Mouse (Mus musculus): Measurements from ENCODE around the gene Anapc4. TPM values are rescaled to one million over a fixed set of nuclear protein-coding genes. Genes with fewer than 3 reads are reported as not detected.
A peak's percentile ranks its signal among the peaks of the same experiment; 100 is the strongest.

Gene Anapc4
- polyA plus RNA-seq, 3 experiments from 2014 or later = 76.9 to 94.8 (median 81.5) TPM

DNA sequence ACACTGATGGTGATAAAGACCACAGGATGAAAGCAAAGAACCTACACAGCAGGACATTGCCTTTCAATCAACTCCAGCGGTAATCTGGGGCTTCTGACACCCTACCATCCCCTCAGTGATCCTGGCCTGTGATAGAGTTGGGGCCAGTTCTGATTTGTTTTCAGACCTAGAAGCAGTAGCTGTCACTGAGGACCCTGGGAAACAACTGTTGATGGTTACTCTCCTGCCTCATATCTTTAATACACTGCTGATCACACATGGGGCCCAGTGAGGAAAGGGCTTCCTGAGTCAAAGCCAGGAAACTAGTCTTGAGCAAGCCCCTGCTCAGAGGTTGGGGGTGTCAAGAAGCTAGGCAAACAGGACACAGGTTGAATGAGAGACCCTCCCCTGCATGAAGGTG, 37.6 kb downstream of the Anapc4 start:
- no peak for ATAC-seq

DNA sequence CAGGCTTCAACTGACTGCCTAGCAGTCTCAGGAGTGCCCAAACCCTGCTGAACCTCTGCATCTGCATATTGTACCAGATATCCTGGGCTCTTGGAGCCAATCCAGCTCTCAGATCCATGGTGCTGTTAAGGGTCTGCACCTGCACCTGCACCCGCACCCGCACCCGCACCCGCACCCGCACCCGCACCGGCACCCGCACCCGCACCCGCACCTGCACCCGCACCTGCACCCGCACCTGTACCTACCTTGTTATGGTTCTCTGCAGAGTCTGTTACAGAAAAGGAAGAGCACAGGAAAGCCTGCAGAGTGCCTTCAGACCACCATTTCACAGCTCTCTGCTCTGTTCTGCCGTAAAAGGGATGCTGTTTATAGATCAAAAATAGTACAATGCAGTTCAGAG, 38.2 kb downstream of the Anapc4 start:
- ATAC-seq = no peak

DNA sequence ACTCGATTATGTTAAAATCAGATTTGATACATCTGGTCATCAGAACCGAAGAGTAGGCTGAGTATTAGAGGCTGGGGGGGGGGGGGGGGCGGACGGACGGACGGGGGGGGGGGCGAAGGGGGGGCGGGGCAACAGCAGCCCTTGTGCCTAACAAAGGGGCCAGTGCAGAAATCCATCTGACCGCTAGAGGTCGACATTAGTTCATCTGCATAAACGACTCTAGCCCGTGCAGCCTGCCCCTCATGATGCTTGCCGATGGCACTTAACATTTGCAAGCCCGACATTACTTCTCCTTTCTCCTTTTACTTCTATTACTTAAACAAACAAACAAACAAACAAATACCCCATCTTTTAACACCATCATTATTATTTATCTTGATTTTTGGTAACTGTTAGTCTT, 45.0 kb downstream of the Anapc4 start:
- ATAC-seq = peak; percentile 82

DNA sequence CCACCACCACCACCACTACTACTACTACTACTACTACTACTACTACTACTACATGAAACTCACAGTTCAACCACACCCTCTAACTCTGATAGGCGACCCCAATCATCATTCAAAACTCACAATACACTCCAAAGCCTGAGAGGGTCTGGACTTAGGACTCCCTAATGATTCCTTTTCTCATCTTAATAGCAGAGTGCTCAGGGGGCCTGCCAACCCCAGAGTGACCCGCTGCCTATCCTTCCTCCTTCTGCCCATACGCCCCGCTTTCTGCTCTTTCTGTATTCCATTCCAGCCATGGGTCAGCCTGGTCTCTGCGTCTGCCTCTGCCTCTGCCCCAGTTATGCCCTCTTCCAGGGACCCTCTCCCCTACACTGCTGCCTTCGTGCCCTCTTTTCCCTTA, 46.1 kb downstream of the Anapc4 start:
- ATAC-seq = no peak

DNA sequence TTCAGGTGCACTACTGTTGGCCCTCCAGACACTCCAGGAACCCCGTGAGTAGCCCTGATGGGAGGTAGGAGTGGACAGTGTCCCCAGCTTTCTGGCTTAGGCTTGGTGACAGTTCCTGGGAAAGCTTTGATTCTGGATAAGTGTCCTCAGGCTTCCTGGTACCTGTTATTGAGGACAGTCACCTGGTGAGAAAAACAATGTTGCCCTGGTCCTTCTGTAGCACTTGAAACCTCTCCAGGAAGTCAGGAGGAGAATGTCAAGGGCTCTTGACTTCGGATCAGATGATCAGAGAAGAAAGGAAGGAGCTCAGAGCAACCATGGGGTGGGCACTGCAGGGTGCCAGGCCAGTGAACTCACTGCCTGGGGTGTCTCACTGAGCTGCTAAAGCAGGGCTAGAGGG, 48.6 kb downstream of the Anapc4 start:
- ATAC-seq = no peak

DNA sequence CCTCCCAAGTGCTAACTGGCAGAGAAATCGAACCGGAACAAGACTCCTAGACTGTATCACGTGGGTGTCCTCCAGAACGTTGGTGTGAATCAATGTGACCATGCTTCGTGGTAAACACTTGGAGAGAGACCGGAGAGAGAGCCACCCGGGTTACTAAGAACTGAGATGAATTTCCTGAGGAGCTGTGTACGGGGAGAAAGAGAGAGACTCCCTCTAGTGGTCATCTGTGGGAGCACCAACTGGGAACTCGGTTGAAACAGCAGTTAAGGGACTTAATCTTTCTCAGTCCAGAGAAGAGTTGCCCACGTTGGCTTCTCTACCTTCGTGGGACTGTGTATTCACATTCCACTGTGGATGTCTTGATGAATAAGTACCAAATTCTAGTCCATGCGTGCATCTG, 53.3 kb downstream of the Anapc4 start:
- ATAC-seq = peak; percentile 71

DNA sequence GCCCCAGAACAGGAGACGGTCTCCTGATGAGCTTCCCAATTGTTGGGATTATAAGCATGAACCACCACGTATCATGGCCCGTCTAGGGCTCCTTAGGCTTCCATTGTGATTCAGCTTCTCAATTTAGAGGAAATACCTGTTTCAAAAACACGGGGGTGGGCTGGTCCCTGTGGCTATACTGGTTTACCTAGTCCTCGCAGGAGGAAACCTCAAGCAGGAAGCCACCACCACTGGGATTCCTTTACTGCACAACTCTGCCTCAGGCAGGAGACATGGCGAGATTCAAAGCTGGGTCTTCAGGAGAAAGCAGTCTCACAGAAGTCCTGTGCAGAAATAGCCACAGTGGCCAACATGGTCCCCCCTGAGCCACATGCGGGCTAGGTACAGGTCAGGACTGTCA, 56.1 kb downstream of the Anapc4 start:
- ATAC-seq = no peak

DNA sequence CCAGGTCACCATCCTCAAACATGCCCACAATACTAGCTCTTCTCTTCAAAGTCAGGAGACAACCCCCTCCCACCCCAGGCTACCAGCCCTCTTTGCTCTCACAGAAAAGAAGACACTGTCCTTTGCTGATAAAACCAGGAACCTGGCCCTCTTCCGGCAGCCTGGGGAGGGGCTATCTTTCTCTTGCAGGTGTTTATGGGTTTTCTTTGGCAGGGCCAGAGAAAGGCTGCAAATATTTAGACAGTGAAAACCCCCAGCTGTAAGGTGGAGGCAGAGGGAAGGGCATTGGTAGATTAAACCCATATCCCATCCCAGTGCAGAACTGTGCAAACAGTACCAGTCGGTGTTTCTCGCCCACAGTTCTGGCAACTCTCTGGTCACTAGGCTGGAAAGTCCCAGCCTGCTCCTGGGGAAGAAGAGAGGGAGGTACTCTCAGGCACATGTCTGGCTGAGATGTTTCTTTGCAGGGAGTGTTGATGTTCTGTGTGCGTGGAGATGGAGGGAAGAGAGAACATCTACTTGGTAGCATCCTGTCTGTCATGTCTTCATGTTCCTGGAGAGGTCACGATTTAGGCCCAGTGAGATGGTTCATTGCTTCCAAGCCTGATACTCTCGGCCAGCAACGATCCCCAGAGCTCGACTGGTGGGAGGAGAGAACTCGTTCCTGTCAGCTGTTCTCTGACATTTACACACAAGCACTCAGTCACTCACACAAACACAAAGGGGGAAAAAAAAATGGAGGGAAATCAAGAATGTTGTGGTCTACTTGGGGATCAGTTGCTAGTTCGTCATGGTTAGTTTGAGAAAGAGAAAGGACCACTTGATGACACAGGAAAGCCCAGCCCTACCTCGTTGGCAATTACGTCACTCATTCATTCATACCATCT, 58.4 kb downstream of the Anapc4 start:
- ATAC-seq = no peak

DNA sequence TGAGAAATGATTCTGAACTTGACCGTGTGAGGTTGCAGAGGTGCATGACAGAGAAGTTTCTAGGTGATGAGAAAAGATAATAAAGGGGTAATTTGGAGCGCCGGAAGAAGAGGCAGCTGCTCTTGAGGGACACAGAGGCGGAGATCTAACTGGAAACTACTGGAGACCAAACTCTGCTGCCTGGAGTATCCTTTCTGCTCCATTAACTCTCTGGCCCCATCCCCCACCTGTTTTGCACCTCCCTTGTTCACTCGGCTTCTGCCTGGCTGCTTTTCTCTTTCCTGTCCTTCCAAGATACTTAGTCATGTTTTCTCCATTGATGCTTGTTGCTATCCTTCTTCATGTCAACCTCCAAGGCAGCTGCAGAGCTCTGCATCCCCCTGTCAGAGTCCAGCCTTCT, 60.1 kb downstream of the Anapc4 start:
- no peak for ATAC-seq

DNA sequence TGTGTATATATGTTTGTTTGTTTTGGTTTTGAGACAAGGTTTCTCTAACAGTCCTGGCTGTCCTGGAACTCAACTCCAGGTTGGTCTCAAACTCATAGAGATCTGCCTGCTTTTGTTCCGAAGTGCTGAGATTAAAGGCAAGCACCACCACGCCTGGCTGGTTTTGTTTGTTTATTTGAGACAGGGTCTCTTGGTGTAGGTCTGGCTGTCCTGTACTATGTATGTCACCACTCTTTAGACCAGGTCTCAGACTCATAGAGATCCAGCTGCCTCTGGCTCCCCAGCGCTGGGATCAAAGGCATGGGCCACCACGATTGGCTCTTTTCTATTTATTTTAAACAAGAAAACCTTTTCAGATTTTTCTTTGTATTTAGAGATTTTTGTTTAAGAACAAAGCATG, 70.4 kb downstream of the Anapc4 start:
- no peak for ATAC-seq

DNA sequence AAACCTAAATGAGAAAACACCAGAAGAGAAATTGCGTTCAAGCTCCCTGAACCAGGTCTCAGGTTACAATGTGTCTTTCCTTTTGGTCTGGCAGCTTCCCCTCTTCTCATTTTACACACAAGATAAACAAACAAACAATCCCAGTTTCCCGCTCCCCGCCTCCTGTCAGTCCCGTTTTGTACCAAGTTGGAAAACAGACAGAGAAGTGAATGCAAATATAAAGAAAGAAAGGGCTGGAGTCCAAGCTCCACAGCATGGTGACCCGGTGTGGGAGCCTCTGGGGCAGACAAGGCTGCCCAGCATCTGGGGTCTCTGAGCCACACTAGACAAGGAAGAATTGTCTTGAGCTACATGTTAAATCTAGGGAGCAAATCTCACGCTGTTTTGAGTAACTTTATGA, 70.9 kb downstream of the Anapc4 start:
- no peak for ATAC-seq

DNA sequence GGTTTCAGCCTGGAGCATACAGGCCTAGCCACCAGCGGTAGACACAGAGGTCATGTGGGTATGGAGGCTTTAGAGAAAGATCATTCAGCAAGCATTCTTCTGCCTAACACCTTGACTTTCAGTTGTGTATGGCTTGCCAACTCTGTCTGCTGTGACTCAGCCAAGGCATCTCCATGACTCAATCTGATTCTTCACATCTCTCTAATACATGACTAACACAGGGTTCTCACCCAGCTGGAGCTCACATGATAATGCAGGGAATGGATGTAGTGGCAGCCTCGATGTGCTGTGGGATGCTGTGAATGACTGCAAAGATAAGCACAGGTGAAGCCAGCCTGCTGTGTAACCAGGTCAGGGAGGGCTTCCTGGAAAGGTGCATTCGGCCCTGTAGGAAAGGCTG, 74.4 kb downstream of the Anapc4 start:
- no peak for ATAC-seq

DNA sequence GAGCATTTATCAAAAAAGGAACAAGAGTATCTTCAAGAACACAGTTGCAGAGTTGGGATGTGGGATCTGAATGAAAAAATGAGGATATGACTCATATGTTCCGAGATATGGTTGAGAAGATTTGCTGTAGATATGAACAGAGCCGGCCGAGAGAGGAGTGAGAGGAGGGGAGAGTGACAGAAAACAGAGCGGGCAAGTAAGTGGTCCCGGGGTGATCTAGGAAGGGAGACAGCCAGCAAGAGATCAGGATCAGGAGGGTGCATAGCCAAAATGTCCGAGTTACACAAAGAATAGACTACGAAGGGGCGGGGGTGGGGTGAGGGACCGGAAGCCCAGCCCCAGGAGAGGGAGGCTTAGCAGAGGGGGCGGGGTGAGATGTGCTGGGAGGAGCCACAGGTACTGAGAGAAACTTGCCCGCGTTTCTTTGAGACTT, 76.4 kb downstream of the Anapc4 start:
- peak; percentile 93 for ATAC-seq

DNA sequence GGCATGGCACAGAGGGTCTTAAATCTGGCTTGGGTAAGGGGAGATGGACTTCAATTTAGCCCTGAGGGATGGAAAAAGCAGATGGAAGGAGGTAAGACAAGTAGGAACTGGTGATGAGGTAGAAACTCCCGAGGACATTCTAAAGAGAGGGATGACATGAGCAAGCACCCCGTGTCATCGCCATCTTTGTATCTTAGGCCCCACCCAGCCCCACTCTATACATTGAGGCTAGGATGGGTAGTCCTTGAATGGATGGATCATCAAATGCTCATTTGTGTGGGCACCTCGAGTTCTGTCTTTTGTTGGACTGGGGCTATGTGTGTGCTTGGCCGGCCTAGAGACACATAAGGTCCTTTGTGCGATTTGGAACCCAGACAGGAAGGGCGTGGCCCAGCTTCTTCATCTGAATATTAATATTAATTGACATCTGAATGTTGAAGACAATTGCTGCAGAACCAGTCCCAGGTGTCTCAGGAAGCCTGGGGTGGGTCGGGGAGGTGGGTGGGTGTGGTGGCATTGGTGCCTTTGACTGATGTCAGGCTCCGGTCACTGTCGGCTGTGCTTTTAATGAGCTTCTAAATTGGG, 77.6 kb downstream of the Anapc4 start:
- ATAC-seq = no peak

DNA sequence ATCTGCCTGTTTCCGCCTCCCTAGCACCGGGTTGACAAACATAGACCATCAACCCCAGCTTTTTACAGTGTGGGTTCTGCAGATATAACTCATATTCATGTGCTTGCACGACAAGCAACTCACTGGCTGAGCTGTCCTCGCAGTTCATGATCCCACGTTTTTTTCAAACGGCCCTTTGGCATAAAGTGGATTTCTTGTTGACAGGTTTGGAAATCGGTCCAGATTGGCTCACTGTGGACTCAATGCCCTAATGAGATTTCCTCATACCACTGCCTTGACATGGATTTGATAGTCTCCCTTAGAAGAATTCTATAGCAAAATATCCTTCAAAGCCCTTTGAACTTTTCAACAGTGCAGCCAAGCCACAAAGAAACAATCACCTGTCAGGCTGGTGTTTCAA, 79.9 kb downstream of the Anapc4 start:
- no peak for ATAC-seq

DNA sequence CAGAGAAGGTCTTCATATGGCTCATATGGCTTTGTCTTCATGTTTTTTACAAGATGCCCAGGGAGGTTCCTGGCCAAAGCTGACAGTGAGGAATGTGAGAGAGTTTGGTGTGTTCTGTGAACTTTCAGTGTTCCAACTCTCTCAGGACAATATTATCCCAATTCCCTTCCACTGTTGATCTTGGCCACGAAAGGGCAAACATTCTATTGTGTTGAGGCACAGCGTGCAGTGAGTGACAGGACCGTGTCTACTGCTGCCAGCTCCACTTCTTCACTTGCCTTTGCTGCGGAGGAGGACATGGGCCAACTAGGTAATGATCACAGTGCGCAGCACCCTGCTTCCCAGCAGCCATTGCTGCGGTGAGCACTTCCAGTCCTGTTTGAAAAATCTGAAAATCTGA, 82.4 kb downstream of the Anapc4 start:
- no peak for ATAC-seq

Other genes with a start within 250 kb of the Anapc4 start
- gene Sepsecs, start 164.3 kb upstream of the Anapc4 start, polyA plus RNA-seq (2017; shearing (Covaris generic)) = 1 to 10 TPM; 5.5 to 6.8 (median 6.4) TPM
- 1 to 10 TPM in 2 of 3 experiments, under 1 TPM in 1; 0.79 to 2.3 (median 1.3) TPM for gene Pi4k2b, start 92.4 kb upstream of the Anapc4 start, polyA plus RNA-seq (2017; shearing (Covaris generic))
- 10 to 100 TPM; 14.8 to 15.4 (median 15.3) TPM for gene Zcchc4, start 58.6 kb upstream of the Anapc4 start, polyA plus RNA-seq (2017; shearing (Covaris generic))
- not detected for gene Slc34a2, start 204.1 kb downstream of the Anapc4 start, polyA plus RNA-seq (2017; shearing (Covaris generic))

Measured in inflammation-experienced regulatory T-cells, adult 6 months (primary cell).